Mouse (Mus musculus) CH12.LX (cell line): ENCODE data around the gene Rab5if.

Source experiments
- E2F4 ChIP-seq: IDR thresholded peaks from 2 replicates; pipeline ENCODE4 v1.6.1; 2011; ENCODE audit warnings: low read depth, low read length, improper control_type of control experiment; ENCODE audit not compliant: insufficient replicate concordance
- POLR2A ChIP-seq: IDR thresholded peaks from 2 replicates; pipeline ENCODE4 v1.6.1; 2011; ENCODE audit warnings: low read depth, mild to moderate bottlenecking, improper control_type of control experiment, low read length

GRCm38 (mm10) chr2:156863487-156864160, 696 bp downstream of the Rab5if start:
- no peak for TF ChIP-seq E2F4
- TF ChIP-seq POLR2A, result no peak
